Mouse (Mus musculus): Measurements from ENCODE around the gene Sectm1a.

GRCm38 (mm10) chr11:121123438-121123837 lies 42.4 kb upstream of the Sectm1a start:
- TF ChIP-seq CTCF (IDR thresholded peaks at IDR 0.05) (no peak), EP300 (IDR thresholded peaks at IDR 0.05) (no peak)
